Mouse (Mus musculus): ENCODE results near the gene Hmx1. TPM values are rescaled to one million over a fixed set of nuclear protein-coding genes. Genes with fewer than 3 reads are reported as not detected.

The Hmx1 gene
- polyA plus RNA-seq (2012; rRNA removed) = not detected in 2 replicates
- not detected in 2 replicates for polyA plus RNA-seq (2014; fragmentation: Nextera tagmentation; extraction: Ambion mirVana)

DNA sequence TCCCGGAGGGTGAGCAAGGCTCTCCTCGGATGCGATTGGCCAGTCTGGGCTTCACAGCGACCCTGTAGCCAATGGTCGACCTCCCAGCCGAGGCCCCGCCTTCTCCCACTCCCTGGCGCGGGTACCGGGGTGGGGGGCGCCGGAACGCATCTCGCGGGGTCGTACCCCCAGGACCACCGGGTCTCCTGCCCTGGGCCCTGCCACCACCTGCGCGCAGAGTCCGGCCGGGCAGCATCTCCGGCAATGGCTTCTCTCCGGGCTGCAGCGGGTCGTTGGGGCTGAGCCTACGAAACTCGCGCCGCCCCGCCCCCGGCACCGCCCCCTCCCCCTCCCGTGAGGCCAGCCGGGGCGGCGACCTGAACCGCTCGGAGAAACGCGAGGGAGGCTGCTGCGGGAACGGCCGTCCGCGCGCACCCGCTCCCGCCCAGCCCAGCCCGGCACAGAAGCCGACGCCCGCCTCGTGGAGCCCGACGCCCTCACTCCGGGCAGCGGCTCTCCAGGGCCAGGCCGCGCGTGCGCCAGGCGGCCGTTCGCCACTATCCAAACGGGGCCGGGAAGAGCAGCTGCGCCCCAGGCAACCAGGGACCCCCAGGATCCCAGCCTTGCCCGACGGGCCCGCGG, at the start of gene Hmx1:
Hmx1 (plus strand) TSS at position 618 of the 621 bp plus-strand sequence.
- DNase-seq (ENCODE audit: low read depth in 3 of 3, low spot score in 3 of 3) = no peak
- H3K4me2 ChIP-seq (ENCODE audit: low read depth) = peak within 1 kb of the TSS; percentile 37
- no peaks in the 10 kb centered on the region for H3K4me1 ChIP-seq (replicated peaks; ENCODE audit: control insufficient read depth in 2 of 2, insufficient read depth in 2 of 2, low read length in 1 of 2)
- no peak for ATAC-seq (ENCODE audit: insufficient read depth)
- H3K4me3 ChIP-seq (ENCODE audit: insufficient read depth in 1 of 2, low read depth in 2 of 2, low read length in 2 of 2) = peak within 1 kb of the TSS; percentile 27 to 30; a peak in 3 of 4 replicates
- H3K9me3 ChIP-seq (ENCODE audit: control insufficient read depth, low read length) = no peaks in the 10 kb centered on the region
- WGBS (ENCODE audit: insufficient replicate concordance) = 2% methylated on average over 54 of the region's 71 CpGs
- H3K36me3 ChIP-seq (replicated peaks; ENCODE audit: control insufficient read depth, insufficient read depth, low read depth) = no peaks in the 10 kb centered on the region
- no peak within 1 kb of the TSS for H3K27ac ChIP-seq
- peaks cover 100% of the 10 kb centered on the region for H3K27me3 ChIP-seq (ENCODE audit: control insufficient read depth, insufficient read depth, low read length)
- no peak within 1 kb of the TSS for H3K9ac ChIP-seq (replicated peaks)
- no peak for TF ChIP-seq EP300 (IDR thresholded peaks at IDR 0.05; ENCODE audit: low read depth)
- TF ChIP-seq CTCF (IDR thresholded peaks at IDR 0.05; ENCODE audit: low read depth) = no peak

DNA sequence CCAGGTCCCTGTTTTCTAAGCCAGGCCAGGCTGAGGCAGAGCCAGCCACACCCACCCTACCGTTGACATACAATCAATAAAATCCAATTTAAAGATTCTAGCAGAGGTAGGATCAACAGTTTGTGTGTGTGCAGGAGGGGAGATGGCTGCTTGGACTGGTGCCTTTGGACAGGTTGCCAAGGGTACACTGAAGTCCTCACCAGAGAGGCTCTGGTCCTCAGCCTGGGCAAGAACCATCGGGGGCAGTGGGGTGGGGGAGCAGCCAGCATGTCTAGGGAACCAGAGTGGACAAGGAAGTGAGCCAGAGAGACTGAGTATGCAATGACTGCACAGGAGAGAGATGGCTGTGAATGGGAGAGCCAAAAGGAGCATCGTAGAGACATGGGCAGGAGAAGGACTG, 43.8 kb upstream of the Hmx1 start:
- Histone ChIP-seq H3K27ac (no peak overlapping the region), H3K27me3 (ENCODE audit: control insufficient read depth, insufficient read depth, low read length) (no peaks in the 10 kb centered on the region), H3K9ac (replicated peaks) (no peak overlapping the region), H3K4me2 (ENCODE audit: low read depth) (no peak overlapping the region), H3K36me3 (replicated peaks; ENCODE audit: control insufficient read depth, insufficient read depth, low read depth) (no peaks in the 10 kb centered on the region), H3K9me3 (ENCODE audit: control insufficient read depth, low read length) (no peaks in the 10 kb centered on the region), H3K4me1 (replicated peaks; ENCODE audit: control insufficient read depth in 2 of 2, insufficient read depth in 2 of 2, low read length in 1 of 2) (no peaks in the 10 kb centered on the region), H3K4me3 (ENCODE audit: insufficient read depth in 1 of 2, low read depth in 2 of 2, low read length in 2 of 2) (no peak overlapping the region)
- whole genome bisulfite sequencing (ENCODE audit: insufficient replicate concordance) = 54% methylated on average over 3 of the region's 3 CpGs
- ATAC-seq (ENCODE audit: insufficient read depth) = no peak
- no peak for DNase-seq (ENCODE audit: low read depth in 3 of 3, low spot score in 3 of 3)
- TF ChIP-seq EP300 (IDR thresholded peaks at IDR 0.05; ENCODE audit: low read depth) (no peak), CTCF (IDR thresholded peaks at IDR 0.05; ENCODE audit: low read depth) (no peak)

DNA sequence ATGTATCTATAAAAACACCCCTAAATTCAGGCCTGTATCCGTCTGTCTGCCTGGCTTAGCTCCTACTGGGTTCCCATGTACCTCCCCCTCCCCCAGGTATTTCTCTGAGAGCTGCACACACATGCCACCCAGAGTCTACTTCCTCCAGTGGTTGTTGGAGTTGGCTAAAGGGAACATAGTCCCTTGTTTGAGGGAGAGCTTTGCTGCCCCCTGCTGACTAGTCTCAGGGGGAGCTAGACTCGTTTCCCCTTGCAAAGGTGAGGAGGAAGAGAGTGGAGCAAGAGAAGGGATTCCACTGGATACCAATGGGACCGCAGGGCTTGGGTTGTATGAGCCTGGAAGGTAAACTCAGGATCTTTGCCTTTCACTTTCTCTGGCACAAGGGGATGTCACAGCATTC, 40.1 kb upstream of the Hmx1 start:
- Histone ChIP-seq H3K36me3 (replicated peaks; ENCODE audit: control insufficient read depth, insufficient read depth, low read depth) (no peaks in the 10 kb centered on the region), H3K9ac (replicated peaks) (no peak overlapping the region), H3K4me2 (ENCODE audit: low read depth) (no peak overlapping the region), H3K4me1 (replicated peaks; ENCODE audit: control insufficient read depth in 2 of 2, insufficient read depth in 2 of 2, low read length in 1 of 2) (no peaks in the 10 kb centered on the region), H3K4me3 (ENCODE audit: insufficient read depth in 1 of 2, low read depth in 2 of 2, low read length in 2 of 2) (no peak overlapping the region), H3K27me3 (ENCODE audit: control insufficient read depth, insufficient read depth, low read length) (no peaks in the 10 kb centered on the region), H3K9me3 (ENCODE audit: control insufficient read depth, low read length) (no peaks in the 10 kb centered on the region), H3K27ac (no peak overlapping the region)
- WGBS (ENCODE audit: insufficient replicate concordance) = 14% methylated on average over 3 of the region's 3 CpGs
- no peak for ATAC-seq (ENCODE audit: insufficient read depth)
- no peak for TF ChIP-seq EP300 (IDR thresholded peaks at IDR 0.05; ENCODE audit: low read depth)
- TF ChIP-seq CTCF (IDR thresholded peaks at IDR 0.05; ENCODE audit: low read depth) = peak; percentile 73
- peak; percentile 7 to 17 (median 14) for DNase-seq (ENCODE audit: low read depth in 3 of 3, low spot score in 3 of 3)

DNA sequence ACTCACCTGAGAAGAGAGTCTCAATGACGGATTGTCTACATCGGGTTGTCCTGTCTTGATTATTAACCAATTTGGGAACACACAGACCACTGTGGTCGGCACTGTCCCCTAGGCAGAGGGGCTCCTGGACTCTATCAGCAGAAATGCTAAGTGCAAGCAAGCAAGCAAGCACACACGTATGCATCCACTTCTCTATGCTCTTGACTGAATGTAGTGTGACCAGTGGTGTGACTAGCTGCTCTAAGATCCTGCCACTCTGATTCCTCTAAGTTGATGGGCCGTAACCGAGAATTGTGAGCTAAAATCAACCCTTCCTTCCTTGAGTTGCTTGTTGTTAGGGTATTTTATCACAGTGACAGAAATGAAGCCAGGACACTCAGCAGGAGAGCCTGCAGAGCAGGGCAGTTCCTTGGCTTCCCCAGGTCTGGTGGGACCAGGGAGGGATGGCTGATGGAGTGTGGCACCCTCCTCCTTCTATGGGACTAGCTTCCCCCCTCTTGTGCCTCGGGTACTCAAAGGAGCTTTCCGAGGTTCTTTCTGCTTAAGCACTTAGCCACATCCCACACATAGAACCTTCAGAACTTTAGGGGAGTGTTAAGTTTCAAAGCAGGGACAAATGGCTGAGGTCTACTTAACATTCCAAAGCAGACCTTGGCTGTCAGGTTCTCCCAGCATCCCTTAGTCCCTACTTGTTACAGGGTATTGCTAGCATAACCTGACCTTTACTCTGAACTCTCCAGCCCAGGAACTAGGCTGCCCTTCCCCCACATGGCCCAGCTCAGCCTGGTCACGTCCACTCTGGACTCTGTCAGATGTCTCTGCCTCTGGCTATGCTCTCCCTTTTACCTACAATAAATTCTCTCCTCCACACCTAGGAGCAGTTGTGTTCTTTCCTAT, 31.1 kb upstream of the Hmx1 start:
- Histone ChIP-seq H3K9me3 (ENCODE audit: control insufficient read depth, low read length) (no peaks in the 10 kb centered on the region), H3K4me3 (ENCODE audit: insufficient read depth in 1 of 2, low read depth in 2 of 2, low read length in 2 of 2) (no peak overlapping the region), H3K4me1 (replicated peaks; ENCODE audit: control insufficient read depth in 2 of 2, insufficient read depth in 2 of 2, low read length in 1 of 2) (peaks cover 0 to 6% of the 10 kb centered on the region in 2 experiments; a peak in 2 of 4 replicates), H3K36me3 (replicated peaks; ENCODE audit: control insufficient read depth, insufficient read depth, low read depth) (no peaks in the 10 kb centered on the region), H3K4me2 (ENCODE audit: low read depth) (no peak overlapping the region), H3K9ac (replicated peaks) (no peak overlapping the region), H3K27me3 (ENCODE audit: control insufficient read depth, insufficient read depth, low read length) (no peaks in the 10 kb centered on the region), H3K27ac (no peak overlapping the region)
- TF ChIP-seq CTCF (IDR thresholded peaks at IDR 0.05; ENCODE audit: low read depth) (no peak), EP300 (IDR thresholded peaks at IDR 0.05; ENCODE audit: low read depth) (no peak)
- peak; percentile 4 to 17 (median 14) for DNase-seq (ENCODE audit: low read depth in 3 of 3, low spot score in 3 of 3)
- WGBS (ENCODE audit: insufficient replicate concordance) = 36% methylated on average over 9 of the region's 9 CpGs
- 0 out of 2 replicates have a peak, but pooled peaks have one; percentile 28 for ATAC-seq (ENCODE audit: insufficient read depth)
